Mouse (Mus musculus) neural tube, postnatal 0 days (tissue): ENCODE measurements around the gene Ifna15. TPM values are rescaled to one million over a fixed set of nuclear protein-coding genes. Genes with fewer than 3 reads are reported as not detected.

Experiments
- polyA plus RNA-seq: library from polyadenylated mRNA; unstranded; fragments of >200 nt; fragmentation: Nextera tagmentation; extraction: Ambion mirVana; gene quantifications from 2 replicates; pipeline ENCODE4 v1.2.1, GENCODE M21; 2015

Ifna15 gene
- not detected in 2 replicates for polyA plus RNA-seq

GRCm38 (mm10) chr4:88558145-88558544 lies at the start of gene Ifna15:
Ifna15 (minus strand) TSS chr4:88558245.

DNA sequence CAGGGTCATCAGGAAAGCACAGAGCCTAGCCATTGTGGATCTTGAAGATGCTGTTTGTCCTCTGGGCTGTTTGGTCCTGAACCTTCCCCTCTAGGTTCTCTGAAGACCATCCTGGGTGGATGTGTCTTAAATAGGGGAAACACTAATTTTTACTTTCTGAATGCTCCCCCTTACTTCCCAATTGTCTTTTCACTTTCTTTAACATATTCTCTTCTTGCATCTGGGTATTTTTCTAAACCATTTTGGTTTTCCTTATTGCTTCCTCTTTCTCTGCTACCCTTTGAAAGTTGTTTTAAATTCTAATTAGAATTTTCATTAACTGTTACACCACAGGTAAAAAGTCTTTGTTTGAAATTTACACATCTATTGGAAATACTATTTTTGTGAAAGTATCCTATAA lies 45.2 kb upstream of the Ifna15 start, which contains the start of gene Ifna12:
Ifna12 (minus strand) TSS at position 101 of the 400 bp plus-strand sequence.

GRCm38 (mm10) chr4:88592285-88592684 lies 34.2 kb upstream of the Ifna15 start, which contains the start of gene Ifna9:
Ifna9 (minus strand) TSS chr4:88592385.

DNA sequence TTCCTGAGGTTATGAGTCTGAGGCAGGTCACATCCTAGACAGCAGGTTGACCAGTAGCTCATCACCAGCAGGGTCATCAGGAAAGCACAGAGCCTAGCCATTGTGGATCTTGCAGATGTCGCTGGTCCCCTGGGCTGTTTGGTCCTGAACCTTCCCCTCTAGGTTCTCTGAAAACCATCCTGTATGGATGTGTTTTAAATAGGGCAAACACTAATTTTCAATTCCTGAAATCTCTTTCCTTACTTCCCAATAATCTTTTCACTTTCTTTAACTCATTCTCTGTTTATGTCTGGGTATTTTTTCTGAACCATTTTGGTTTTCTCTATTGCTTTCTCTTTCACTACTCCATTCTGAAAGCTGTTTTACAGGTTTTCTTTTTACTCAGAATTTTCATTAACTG lies 13.7 kb upstream of the Ifna15 start, which contains the start of gene Ifna14:
Ifna14 (minus strand) TSS at position 101 of the 400 bp plus-strand sequence.

DNA sequence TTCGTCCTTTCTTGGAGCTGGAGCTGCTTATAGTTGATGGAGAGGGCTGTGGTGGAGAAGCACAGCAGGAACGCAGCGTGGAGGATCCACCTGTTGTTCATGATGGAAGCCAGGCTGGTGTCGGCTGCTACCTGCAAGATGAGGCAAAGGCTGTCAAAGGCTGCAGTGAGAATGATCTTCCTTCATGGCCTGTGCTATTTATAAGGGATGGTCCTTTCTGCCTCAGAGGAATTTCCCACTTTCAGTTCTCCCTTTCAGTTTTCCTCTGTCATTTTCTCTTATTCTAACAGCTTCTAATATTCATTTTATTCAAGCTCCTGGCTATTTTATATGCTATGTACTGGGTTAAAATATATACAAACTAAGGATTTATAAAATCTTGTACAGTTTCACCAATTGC lies 35.4 kb downstream of the Ifna15 start, which contains the start of gene Ifnb1:
Ifnb1 (minus strand) TSS at position 101 of the 400 bp plus-strand sequence.

Other genes starting within 250 kb of the Ifna15 start
- gene Hacd4, start 119.3 kb downstream of the Ifna15 start, polyA plus RNA-seq = 5.3 and 6.9 TPM in 2 replicates
- gene Ifnb1, start 35.5 kb downstream of the Ifna15 start, polyA plus RNA-seq = not detected in 2 replicates
- not detected in 2 replicates for gene Ifna14, start 13.6 kb upstream of the Ifna15 start, polyA plus RNA-seq
- not detected in 2 replicates for gene Ifna9, start 34.1 kb upstream of the Ifna15 start, polyA plus RNA-seq
- gene Ifna12, start 45.1 kb upstream of the Ifna15 start, polyA plus RNA-seq = not detected in 2 replicates
- gene C87499, start 76.2 kb upstream of the Ifna15 start, polyA plus RNA-seq = not detected in 2 replicates
- gene Ifna13, start 86.2 kb upstream of the Ifna15 start, polyA plus RNA-seq = not detected in 2 replicates
- not detected in 2 replicates for gene Ifna16, start 118.7 kb upstream of the Ifna15 start, polyA plus RNA-seq
- not detected in 2 replicates for gene Ifna2, start 125.7 kb upstream of the Ifna15 start, polyA plus RNA-seq
- gene Ifnab, start 133.1 kb upstream of the Ifna15 start, polyA plus RNA-seq = not detected in 2 replicates
- 0.15 and 1.1 TPM in 2 replicates for gene Gm26566, start 163.6 kb upstream of the Ifna15 start, polyA plus RNA-seq
- gene Klhl9, start 164.2 kb upstream of the Ifna15 start, polyA plus RNA-seq = 68.0 and 72.4 TPM in 2 replicates
- not detected in 2 replicates for gene Gm13271, start 196.6 kb upstream of the Ifna15 start, polyA plus RNA-seq
- gene Gm13283, start 201.9 kb upstream of the Ifna15 start, polyA plus RNA-seq = not detected in 2 replicates
- 0.23 TPM in 1 of 2 replicates, not detected in the other for gene Gm13290, start 215.6 kb upstream of the Ifna15 start, polyA plus RNA-seq
- not detected in 2 replicates for gene Gm13289, start 218.7 kb upstream of the Ifna15 start, polyA plus RNA-seq
- gene Gm13272, start 221.6 kb upstream of the Ifna15 start, polyA plus RNA-seq = not detected in 2 replicates
- gene Ifnz, start 223.9 kb upstream of the Ifna15 start, polyA plus RNA-seq = not detected in 2 replicates
- not detected in 2 replicates for gene Gm13276, start 227.5 kb upstream of the Ifna15 start, polyA plus RNA-seq
- not detected in 2 replicates for gene Gm13277, start 230.4 kb upstream of the Ifna15 start, polyA plus RNA-seq
- gene Gm13278, start 233.3 kb upstream of the Ifna15 start, polyA plus RNA-seq = not detected in 2 replicates
- not detected in 2 replicates for gene Gm13275, start 236.2 kb upstream of the Ifna15 start, polyA plus RNA-seq
- not detected in 2 replicates for gene Gm13279, start 239.2 kb upstream of the Ifna15 start, polyA plus RNA-seq
- gene Gm13285, start 241.4 kb upstream of the Ifna15 start, polyA plus RNA-seq = 0.22 and 0.46 TPM in 2 replicates
- not detected in 2 replicates for gene Gm13287, start 245.0 kb upstream of the Ifna15 start, polyA plus RNA-seq
- gene Gm13288, start 247.3 kb upstream of the Ifna15 start, polyA plus RNA-seq = not detected in 2 replicates